Mouse (Mus musculus) kidney, adult 2 months (tissue): Measurements from ENCODE around the gene Agmat.

Experiments used
- CTCF ChIP-seq: fragments of 200-500 bp; conservative IDR thresholded peaks from 2 replicates; pipeline ENCODE4 v1.5.1; 2011; ENCODE audit warnings: low read depth, mild to moderate bottlenecking, control low read depth, low read length, moderate library complexity, mixed read lengths; ENCODE audit not compliant: insufficient read depth, insufficient read length
- POLR2A ChIP-seq: fragments of 200-500 bp; IDR thresholded peaks from one replicate; pipeline ENCODE4 v1.6.1; 2011; ENCODE audit warnings: low read depth, low read length, control low read depth

- TF ChIP-seq POLR2A (no peak), CTCF (no peak)
Measured at GRCm38 (mm10) chr4:141725277-141725676, 21.2 kb upstream of the Agmat start.
